ENCODE assay signal across 16 mouse cellular contexts in genomic region chr3:98982787-98983186, GRCm38 (mm10).
"Had no signal": no experiment of that assay in that cellular context is flagged by ENCODE, and none has a peak within 500 bp of the region (broad histone marks: within the 10 kb centered on the region; RNA-seq: fewer than 3 reads in every experiment).

No protein-coding gene starts in this region.

- H3K36me3 ChIP-seq: neural tube, embryonic 13.5 days; neural tube, embryonic 15.5 days; stomach, embryonic 15.5 days had no signal

- H3K4me2 ChIP-seq: neural tube, embryonic 13.5 days; neural tube, embryonic 15.5 days; stomach, embryonic 15.5 days had no signal

- H3K27ac ChIP-seq: neural tube, embryonic 13.5 days; neural tube, embryonic 15.5 days; stomach, embryonic 15.5 days; stomach, postnatal 0 days had no signal

- H3K4me3 ChIP-seq: neural tube, embryonic 13.5 days; neural tube, embryonic 15.5 days; stomach, embryonic 15.5 days had no signal

- H3K4me1 ChIP-seq: neural tube, embryonic 13.5 days; neural tube, embryonic 15.5 days; stomach, embryonic 15.5 days had no signal

- H3K27me3 ChIP-seq: neural tube, embryonic 13.5 days; neural tube, embryonic 15.5 days; stomach, embryonic 15.5 days had no signal

- H3K9ac ChIP-seq: neural tube, embryonic 13.5 days; neural tube, embryonic 15.5 days; stomach, embryonic 15.5 days had no signal

- H3K9me3 ChIP-seq: neural tube, embryonic 13.5 days; neural tube, embryonic 15.5 days; stomach, embryonic 15.5 days had no signal

- DNase-seq: retina, postnatal 1 day; right cerebral cortex, adult 18-20 months; right cerebral cortex, postnatal 14 days; right cerebral cortex, postnatal 25 days; right cerebral cortex, postnatal 4 days; spleen, adult 18-20 months; thymus, adult 18-20 months; thymus, adult 2 months; thymus, postnatal 14 days; thymus, postnatal 25 days; thymus, postnatal 36 days; thymus, postnatal 4 days had no signal
